Mouse (Mus musculus) lung, postnatal 0 days (tissue): ENCODE data around the gene Arid3a. TPM values are rescaled to one million over a fixed set of nuclear protein-coding genes. Genes with fewer than 3 reads are reported as not detected.
A peak's percentile ranks its signal among the peaks of the same experiment; 100 is the strongest.

Source experiments
- ATAC-seq: fragments of 200-750 bp; cut with Nextera tagmentation; 2 replicates; pipeline ENCODE4 v1.8.0; 2017; ENCODE audit warnings: moderate library complexity
- DNase-seq: peaks from one replicate; pipeline ENCODE4 v3.0.0-alpha.2; 2016; ENCODE audit warnings: low spot score
- H3K27ac ChIP-seq: fragments of 300-500 bp; sonication (generic); 2 replicates; pipeline ENCODE4 v1.5.1; 2014; ENCODE audit warnings: antibody characterized with exemption, mild to moderate bottlenecking, low read length, mixed read lengths
- H3K27me3 ChIP-seq: fragments of 300-500 bp; sonication (generic); replicated peaks from 2 replicates; pipeline ENCODE4 v1.6.1; 2014; ENCODE audit warnings: low read length, mixed read lengths; ENCODE audit not compliant: insufficient read depth
- H3K36me3 ChIP-seq: fragments of 300-500 bp; sonication (generic); 2 replicates; pipeline ENCODE4 v1.6.1; 2014; ENCODE audit warnings: low read length, mixed read lengths; ENCODE audit not compliant: insufficient read depth
- H3K4me1 ChIP-seq: fragments of 300-500 bp; sonication (generic); 2 replicates; pipeline ENCODE4 v1.6.1; 2014; ENCODE audit warnings: antibody characterized with exemption, low read depth, low read length, mixed read lengths; ENCODE audit not compliant: insufficient read depth
- H3K4me2 ChIP-seq: fragments of 300-500 bp; sonication (generic); replicated peaks from 2 replicates; pipeline ENCODE4 v1.6.1; 2014; ENCODE audit warnings: low read depth, mild to moderate bottlenecking, low read length, moderate library complexity, mixed read lengths
- H3K4me3 ChIP-seq: fragments of 300-500 bp; sonication (generic); 2 replicates; pipeline ENCODE4 v1.5.1; 2014; ENCODE audit warnings: low read depth, low read length
- H3K9ac ChIP-seq: fragments of 300-500 bp; sonication (generic); replicated peaks from 2 replicates; pipeline ENCODE4 v1.6.1; 2014; ENCODE audit warnings: low read depth, mild to moderate bottlenecking
- H3K9me3 ChIP-seq: fragments of 300-500 bp; sonication (generic); 2 replicates; pipeline ENCODE4 v1.6.1; 2016; ENCODE audit warnings: low read length, mixed read lengths
- CTCF ChIP-seq: IDR thresholded peaks from 2 replicates; pipeline ENCODE4 v1.5.1; 2016; ENCODE audit warnings: antibody characterized with exemption, mild to moderate bottlenecking
- EP300 ChIP-seq: IDR thresholded peaks from 2 replicates; pipeline ENCODE4 v1.6.1; 2016; ENCODE audit warnings: antibody characterized with exemption, mild to moderate bottlenecking, control low read depth
- WGBS: fragments of 180-500 bp; shearing (Covaris S2); extraction: QIAGEN DNeasy Blood & Tissue Kit; methylation state at CpG from one replicate; pipeline ENCODE4 v1.1.7; 2014; 5-methylcytosine and 5-hydroxymethylcytosine counted together
- polyA plus RNA-seq: library from polyadenylated mRNA; unstranded; fragments of >200 nt; fragmentation: Nextera tagmentation; extraction: Ambion mirVana; gene quantifications from 2 replicates; pipeline ENCODE4 v1.2.1, GENCODE M21; 2015

Gene Arid3a
- polyA plus RNA-seq, 1 experiment from 2014 or later: 4.8 TPM

DNA sequence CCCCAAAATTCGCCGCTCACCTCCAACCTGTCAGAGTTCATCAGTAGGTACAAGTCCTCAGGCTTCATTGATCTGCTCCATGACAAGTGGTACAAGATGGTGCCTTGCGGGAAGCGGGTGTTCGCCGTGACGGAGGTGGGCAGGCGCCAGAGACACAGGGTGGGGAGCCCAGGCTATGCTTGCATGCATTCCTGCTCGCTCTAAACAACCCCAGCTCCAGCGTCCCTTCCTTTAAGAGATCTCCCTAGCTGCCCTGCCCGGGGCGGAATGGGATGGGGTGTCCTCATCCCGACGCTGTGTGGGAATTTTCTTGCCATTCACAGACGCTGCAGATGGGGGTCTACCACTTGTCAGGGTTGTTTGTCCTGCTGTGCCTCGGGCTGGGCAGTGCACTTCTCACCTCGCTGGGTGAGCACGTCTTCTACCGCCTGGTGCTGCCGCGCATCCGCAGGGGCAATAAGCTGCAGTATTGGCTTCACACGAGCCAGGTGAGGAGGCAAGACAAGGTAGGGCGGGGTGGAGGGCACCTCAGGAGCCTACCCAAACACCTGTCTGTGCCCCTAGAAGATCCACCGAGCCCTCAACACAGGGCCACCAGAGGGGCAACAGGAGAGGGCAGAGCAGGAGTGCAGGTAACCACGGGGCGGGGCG lies 49.4 kb downstream of the Arid3a start:
- Histone ChIP-seq H3K27me3 (peaks cover 6% of the 10 kb centered on the region; the same call in 1 of the 2 replicates), H3K4me2 (no peak overlapping the region), H3K27ac (no peak overlapping the region), H3K4me3 (no peak overlapping the region), H3K4me1 (0 out of 2 replicates have a peak, but pooled peaks cover 1% of the 10 kb centered on the region), H3K9me3 (no peaks in the 10 kb centered on the region), H3K36me3 (peaks cover 40% of the 10 kb centered on the region), H3K9ac (no peak overlapping the region)
- ATAC-seq (no peak), DNase-seq (no peak)
- TF ChIP-seq EP300: no peak
- no peak for TF ChIP-seq CTCF
- 88% methylated on average over 28 of the region's 28 CpGs for WGBS

DNA sequence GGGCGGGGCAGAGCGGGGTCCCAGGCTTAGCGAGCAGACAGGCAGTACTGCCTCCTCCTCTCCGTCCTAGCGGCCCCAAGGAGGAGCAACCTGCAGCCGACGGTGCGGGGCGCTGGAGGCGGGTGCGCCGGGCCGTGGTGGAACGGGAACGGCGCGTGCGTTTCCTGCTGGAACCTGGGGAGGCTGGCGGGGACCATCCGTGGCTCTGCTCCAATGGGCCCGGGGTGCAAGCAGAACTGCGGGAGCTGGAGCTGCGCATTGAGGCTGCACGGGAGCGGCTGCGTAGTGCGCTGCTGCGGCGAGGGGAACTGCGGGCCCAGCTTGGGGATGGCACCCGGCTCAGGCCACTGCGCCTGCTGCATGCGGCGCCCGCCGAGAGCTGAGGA lies 49.9 kb downstream of the Arid3a start:
- no peaks in the 10 kb centered on the region for H3K4me1 ChIP-seq
- TF ChIP-seq CTCF: no peak
- H3K27ac ChIP-seq: no peak overlapping the region
- H3K36me3 ChIP-seq: peaks cover 40% of the 10 kb centered on the region
- H3K9me3 ChIP-seq: no peaks in the 10 kb centered on the region
- no peak overlapping the region for H3K9ac ChIP-seq
- WGBS: 78% methylated on average over 33 of the region's 36 CpGs
- H3K4me2 ChIP-seq: no peak overlapping the region
- ATAC-seq (no peak), DNase-seq (no peak)
- H3K27me3 ChIP-seq: peaks cover 3% of the 10 kb centered on the region; the same call in 1 of the 2 replicates
- H3K4me3 ChIP-seq: no peak overlapping the region

DNA sequence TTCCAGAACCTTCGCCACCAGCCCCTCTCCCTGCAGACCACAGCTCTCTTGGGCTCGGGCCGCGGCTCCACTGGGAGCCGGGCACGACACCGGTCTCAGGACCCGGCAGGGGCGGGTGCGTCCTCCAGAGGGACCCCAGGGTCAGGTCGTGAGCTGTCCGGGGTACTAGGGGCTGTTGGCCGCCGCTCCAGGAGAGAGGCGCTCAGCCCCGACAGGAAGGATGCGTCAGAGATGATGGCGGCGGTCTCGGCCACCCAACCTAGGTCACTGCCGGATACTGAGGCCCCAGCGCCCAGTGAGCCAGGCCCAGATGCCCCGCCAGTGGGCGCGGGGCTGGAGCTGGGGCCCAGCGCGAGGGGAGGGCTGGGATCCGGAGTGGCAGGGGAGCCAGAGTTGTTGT lies 50.5 kb downstream of the Arid3a start:
- Histone ChIP-seq H3K4me3 (no peak overlapping the region), H3K4me1 (no peaks in the 10 kb centered on the region), H3K9me3 (no peaks in the 10 kb centered on the region), H3K9ac (no peak overlapping the region), H3K27me3 (no peaks in the 10 kb centered on the region), H3K4me2 (no peak overlapping the region), H3K36me3 (peaks cover 40% of the 10 kb centered on the region), H3K27ac (no peak overlapping the region)
- DNase-seq (no peak), ATAC-seq (no peak)
- 90% methylated on average over 28 of the region's 28 CpGs for WGBS
- no peak for TF ChIP-seq EP300
- no peak for TF ChIP-seq CTCF

DNA sequence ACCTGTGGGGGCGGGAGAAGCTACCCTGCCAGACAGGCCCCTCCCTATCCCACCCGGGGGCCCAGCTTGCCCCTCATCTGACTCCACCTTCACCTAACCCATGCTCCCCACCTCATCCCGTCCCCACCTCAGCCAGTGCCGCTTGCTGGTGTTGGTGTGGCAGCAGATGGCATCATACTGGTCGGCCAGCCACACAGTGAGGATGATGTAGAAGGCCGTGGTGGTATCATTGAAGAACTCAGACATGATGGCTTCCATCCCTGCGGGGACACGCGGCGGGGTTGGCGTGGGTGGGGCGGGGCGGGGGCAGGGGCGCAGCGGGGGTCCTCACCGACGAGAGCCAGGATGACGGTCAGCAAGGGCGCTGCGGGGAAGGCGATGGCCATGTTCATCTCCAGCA lies 51.2 kb downstream of the Arid3a start:
- no peak overlapping the region for H3K9ac ChIP-seq
- no peak overlapping the region for H3K27ac ChIP-seq
- 96% methylated on average over 20 of the region's 21 CpGs for WGBS
- ATAC-seq (no peak), DNase-seq (no peak)
- H3K4me3 ChIP-seq: no peak overlapping the region
- no peaks in the 10 kb centered on the region for H3K27me3 ChIP-seq
- TF ChIP-seq EP300: no peak
- no peaks in the 10 kb centered on the region for H3K9me3 ChIP-seq
- H3K36me3 ChIP-seq: peaks cover 40% of the 10 kb centered on the region
- peaks cover 5% of the 10 kb centered on the region for H3K4me1 ChIP-seq
- no peak overlapping the region for H3K4me2 ChIP-seq

DNA sequence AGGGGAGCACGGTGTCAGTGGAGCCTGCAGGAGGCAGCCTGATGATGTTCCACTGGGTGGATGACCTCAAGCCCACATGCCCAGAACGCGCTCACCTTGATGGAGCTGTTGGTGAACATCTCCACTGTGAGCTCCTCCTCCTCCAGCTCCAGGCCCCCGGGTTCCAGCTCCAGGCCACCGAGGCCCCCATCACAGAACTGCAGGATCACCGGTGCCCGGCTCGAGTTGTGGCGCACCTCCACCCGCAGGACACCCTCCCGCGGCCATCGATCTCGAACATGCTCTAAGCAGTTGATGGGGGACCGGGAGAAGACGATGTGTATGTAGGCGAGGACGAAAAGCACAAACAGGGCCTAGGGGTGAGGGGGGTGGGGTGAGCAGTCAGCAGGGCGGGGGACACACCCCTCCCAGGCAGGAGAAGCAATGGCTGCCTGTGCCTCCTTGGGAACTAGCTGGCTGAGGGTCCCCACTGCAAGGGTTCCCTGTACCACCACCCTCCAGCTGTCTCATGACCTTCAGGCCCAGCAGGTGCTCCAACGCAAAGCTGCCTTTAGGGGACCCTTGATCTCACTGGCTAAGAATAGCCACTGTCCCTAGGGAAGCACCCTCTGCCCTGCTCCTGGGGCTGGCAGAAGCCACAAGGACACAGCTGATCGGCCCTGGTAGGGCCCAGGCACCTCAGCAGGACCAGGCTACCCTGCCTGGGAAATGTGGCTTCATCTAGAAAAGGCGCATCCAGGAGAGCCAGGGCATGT lies 52.7 kb downstream of the Arid3a start:
- Histone ChIP-seq H3K4me2 (no peak overlapping the region), H3K4me3 (no peak overlapping the region), H3K9ac (no peak overlapping the region), H3K27ac (no peak overlapping the region), H3K4me1 (peaks cover 10% of the 10 kb centered on the region), H3K36me3 (peaks cover 40% of the 10 kb centered on the region), H3K9me3 (no peaks in the 10 kb centered on the region), H3K27me3 (no peaks in the 10 kb centered on the region)
- WGBS: 93% methylated on average over 22 of the region's 22 CpGs
- ATAC-seq (no peak), DNase-seq (no peak)
- TF ChIP-seq CTCF (no peak), EP300 (no peak)

DNA sequence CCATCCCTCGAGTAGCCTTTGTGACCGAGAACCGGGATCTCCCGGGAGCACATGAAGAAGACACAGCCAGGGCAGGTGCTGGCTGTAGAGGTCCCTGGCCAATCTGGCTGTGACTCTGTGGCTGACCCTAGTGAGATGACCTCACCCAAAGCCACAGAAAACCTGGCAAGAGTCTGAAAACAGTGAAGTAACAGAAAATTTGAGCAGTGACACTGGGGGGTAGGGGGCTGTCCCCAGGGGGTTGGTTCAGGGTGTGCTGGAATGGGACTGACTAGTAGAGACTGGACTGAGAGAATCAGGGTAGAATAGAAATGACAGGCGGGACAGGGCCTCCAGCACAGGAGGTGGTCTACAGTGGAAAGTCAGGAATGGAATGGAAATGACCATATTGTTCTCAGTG lies 56.4 kb downstream of the Arid3a start:
- Histone ChIP-seq H3K4me2 (peak overlapping the region; percentile 78), H3K27ac (peak overlapping the region; percentile 99), H3K36me3 (peaks cover 9% of the 10 kb centered on the region; the same call in 1 of the 2 replicates), H3K4me1 (peaks cover 25% of the 10 kb centered on the region), H3K4me3 (peak overlapping the region; percentile 73), H3K9ac (peak overlapping the region; percentile 74), H3K9me3 (no peaks in the 10 kb centered on the region), H3K27me3 (no peaks in the 10 kb centered on the region)
- ATAC-seq (no peak), DNase-seq (no peak)
- WGBS: 68% methylated on average over 5 of the region's 5 CpGs
- TF ChIP-seq CTCF: no peak
- TF ChIP-seq EP300: no peak
